Mouse (Mus musculus) embryonic facial prominence, embryonic 11.5 days (tissue): ENCODE data around the gene Atxn2. TPM values are rescaled to one million over a fixed set of nuclear protein-coding genes. Genes with fewer than 3 reads are reported as not detected.

Experiments
- ATAC-seq: fragments of 200-750 bp; cut with Nextera tagmentation; replicated peaks from 2 replicates; pipeline ENCODE4 v1.8.0; 2017; ENCODE audit warnings: low read depth; ENCODE audit not compliant: insufficient number of reproducible peaks, low FRiP score, low TSS enrichment
- DNase-seq: peaks from one replicate; pipeline ENCODE4 v3.0.0-alpha.2; 2015; ENCODE audit warnings: low spot score
- H3K27ac ChIP-seq: fragments of 300-500 bp; sonication (generic); replicated peaks from 2 replicates; pipeline ENCODE4 v1.5.1; 2014; ENCODE audit warnings: mild to moderate bottlenecking, low read depth, low read length, control low read depth
- H3K27me3 ChIP-seq: fragments of 300-500 bp; sonication (generic); 2 replicates; pipeline ENCODE4 v1.6.1; 2014; ENCODE audit warnings: mild to moderate bottlenecking, low read length, moderate library complexity, mixed read lengths; ENCODE audit not compliant: control insufficient read depth, insufficient read depth
- H3K36me3 ChIP-seq: fragments of 300-500 bp; sonication (generic); replicated peaks from 2 replicates; pipeline ENCODE4 v1.6.1; 2014; ENCODE audit warnings: low read depth, mild to moderate bottlenecking, low read length, moderate library complexity, mixed read lengths; ENCODE audit not compliant: control insufficient read depth, insufficient read depth
- H3K4me1 ChIP-seq: fragments of 300-500 bp; sonication (generic); 2 replicates; pipeline ENCODE4 v1.6.1; 2014; ENCODE audit warnings: low read length, mixed read lengths; ENCODE audit not compliant: control insufficient read depth, insufficient read depth
- H3K4me2 ChIP-seq: fragments of 300-500 bp; sonication (generic); 2 replicates; pipeline ENCODE4 v1.6.1; 2014; ENCODE audit warnings: low read depth, mild to moderate bottlenecking, control low read depth, low read length, moderate library complexity
- H3K4me3 ChIP-seq: fragments of 300-500 bp; sonication (generic); 2 replicates; pipeline ENCODE4 v1.5.1; 2014; ENCODE audit warnings: low read depth, low read length, control low read depth
- H3K9ac ChIP-seq: fragments of 300-500 bp; sonication (generic); replicated peaks from 2 replicates; pipeline ENCODE4 v1.6.1; 2014; ENCODE audit warnings: mild to moderate bottlenecking, control low read depth, low read length
- H3K9me3 ChIP-seq: fragments of 300-500 bp; sonication (generic); replicated peaks from 2 replicates; pipeline ENCODE4 v1.6.1; 2016; ENCODE audit warnings: mild to moderate bottlenecking, low read length, inconsistent platforms, mixed read lengths; ENCODE audit not compliant: control insufficient read depth
- WGBS: fragments of 180-500 bp; shearing (Covaris S2); extraction: QIAGEN DNeasy Blood & Tissue Kit; methylation state at CpG from one replicate; pipeline ENCODE4 v1.1.7; 2014; 5-methylcytosine and 5-hydroxymethylcytosine counted together
- polyA plus RNA-seq: library from polyadenylated mRNA; unstranded; fragments of >200 nt; fragmentation: Nextera tagmentation; extraction: Ambion mirVana; gene quantifications from 2 replicates; pipeline ENCODE4 v1.2.1, GENCODE M21; 2014

Atxn2 gene
- polyA plus RNA-seq, 1 experiment from 2014 or later = 61.5 TPM

DNA sequence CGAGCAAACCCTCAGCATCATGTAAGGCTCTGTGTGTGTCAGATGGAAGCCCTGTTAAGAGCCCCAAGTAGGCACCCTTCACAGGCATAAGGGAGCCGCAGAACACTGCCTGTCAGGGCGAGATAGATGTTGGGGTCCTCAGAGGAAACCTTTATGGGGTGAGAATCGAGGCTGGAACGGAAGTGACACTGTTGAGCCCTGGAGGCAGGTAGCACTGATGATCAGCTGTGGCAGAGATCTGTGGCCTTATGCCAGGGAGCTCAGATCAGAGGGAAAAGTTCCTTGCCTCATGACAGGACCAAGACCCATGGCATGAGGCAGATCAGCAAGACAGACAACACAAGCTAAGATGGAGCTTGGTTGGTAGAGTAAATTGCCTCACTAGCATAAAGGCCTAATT, 110.0 kb downstream of the Atxn2 start:
- Histone ChIP-seq H3K9me3 (no peaks in the 10 kb centered on the region), H3K4me1 (no peaks in the 10 kb centered on the region), H3K9ac (no peak overlapping the region), H3K4me3 (no peak overlapping the region), H3K27me3 (no peaks in the 10 kb centered on the region), H3K4me2 (no peak overlapping the region), H3K27ac (no peak overlapping the region), H3K36me3 (peaks cover 14% of the 10 kb centered on the region)
- DNase-seq (no peak), ATAC-seq (no peak)
- WGBS = 88% methylated on average over 5 of the region's 5 CpGs

DNA sequence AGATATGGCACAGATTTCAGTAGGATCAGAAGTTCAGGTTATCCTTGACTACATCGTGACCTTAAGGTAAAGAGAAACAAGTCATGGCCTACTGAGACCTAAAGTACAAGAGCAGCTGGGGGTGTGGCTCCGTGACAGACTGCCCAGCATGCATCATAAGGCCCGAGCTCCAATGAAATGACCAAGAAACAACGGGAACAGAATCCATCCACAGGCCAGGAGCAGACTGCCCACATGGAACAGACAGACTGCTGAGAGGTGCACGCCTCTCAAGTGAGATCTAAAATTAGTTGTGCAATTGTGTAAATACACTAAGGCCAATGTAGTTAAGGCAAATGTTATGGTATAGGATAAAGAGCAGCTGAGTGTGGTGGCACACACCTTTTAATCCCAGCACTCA, 110.4 kb downstream of the Atxn2 start:
- no peak for ATAC-seq
- Histone ChIP-seq H3K36me3 (peaks cover 14% of the 10 kb centered on the region), H3K4me2 (no peak overlapping the region), H3K9me3 (no peaks in the 10 kb centered on the region), H3K9ac (no peak overlapping the region), H3K27ac (no peak overlapping the region), H3K4me1 (no peaks in the 10 kb centered on the region), H3K27me3 (no peaks in the 10 kb centered on the region), H3K4me3 (no peak overlapping the region)
- DNase-seq = no peak
- 77% methylated on average over 5 of the region's 5 CpGs for WGBS

DNA sequence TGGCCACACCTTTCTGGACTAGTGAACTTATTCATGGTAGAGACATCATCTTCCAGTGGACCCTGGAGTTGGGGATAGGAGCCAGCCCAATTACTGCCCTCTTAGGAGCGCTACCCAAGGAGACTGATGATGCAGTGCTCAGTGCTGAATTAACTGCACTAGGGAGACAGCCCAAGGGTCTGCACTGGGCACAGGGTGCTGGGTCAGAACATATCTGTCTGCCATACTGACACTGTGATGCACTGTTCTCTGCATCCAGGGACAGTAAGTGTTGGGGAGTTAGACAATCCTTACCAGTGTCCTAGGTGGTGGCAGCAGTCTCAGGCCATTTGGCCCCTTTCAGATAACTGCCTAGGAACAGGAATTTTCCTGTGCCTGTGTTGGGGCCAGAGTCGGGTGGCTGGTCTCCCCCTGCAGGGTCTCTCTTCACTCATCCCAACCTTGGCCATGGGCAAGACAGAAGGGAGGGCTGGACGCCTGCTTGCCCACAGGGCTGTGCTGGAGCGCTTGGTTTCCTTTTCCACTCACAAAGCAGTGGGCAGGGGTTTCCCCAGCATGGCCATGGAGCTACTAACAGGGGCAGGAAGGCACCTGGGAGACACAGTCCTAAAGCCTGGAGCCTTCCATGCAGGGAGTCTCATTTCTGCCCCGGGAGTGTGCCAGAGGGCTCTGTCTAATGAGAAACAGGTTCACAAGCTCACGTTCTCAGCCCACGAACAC, 111.8 kb downstream of the Atxn2 start:
- Histone ChIP-seq H3K9me3 (no peaks in the 10 kb centered on the region), H3K27me3 (no peaks in the 10 kb centered on the region), H3K9ac (no peak overlapping the region), H3K4me3 (no peak overlapping the region), H3K4me1 (no peaks in the 10 kb centered on the region), H3K27ac (no peak overlapping the region), H3K36me3 (peaks cover 9% of the 10 kb centered on the region), H3K4me2 (no peak overlapping the region)
- DNase-seq = no peak
- no peak for ATAC-seq
- 57% methylated on average over 7 of the region's 7 CpGs for WGBS

DNA sequence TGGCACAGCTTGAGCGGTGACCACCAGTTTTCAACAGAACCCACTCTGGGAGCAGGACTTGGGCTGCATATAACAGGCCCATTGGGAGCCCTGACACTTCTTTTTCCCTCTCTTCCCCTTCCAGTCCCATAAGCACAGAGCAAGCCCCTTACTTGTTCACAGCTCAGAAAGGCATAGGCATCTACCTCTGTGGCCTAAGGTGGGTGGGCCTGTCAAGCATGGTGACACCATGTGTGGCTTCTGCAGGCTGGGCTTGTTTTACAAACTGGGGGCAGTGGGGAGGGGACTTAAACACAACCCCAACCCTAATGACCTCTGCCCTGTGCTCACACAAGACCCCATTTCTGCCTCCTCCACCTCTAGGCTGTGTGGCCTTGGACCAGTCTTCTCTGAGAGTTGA, 112.5 kb downstream of the Atxn2 start:
- no peak overlapping the region for H3K4me2 ChIP-seq
- H3K4me1 ChIP-seq = peaks cover 4% of the 10 kb centered on the region; the same call in 1 of the 2 replicates
- peaks cover 4% of the 10 kb centered on the region; the same call in 1 of the 2 replicates for H3K27me3 ChIP-seq
- H3K27ac ChIP-seq = no peak overlapping the region
- H3K36me3 ChIP-seq = peaks cover 5% of the 10 kb centered on the region; the same call in 1 of the 2 replicates
- 89% methylated on average over 1 of the region's 1 CpGs for WGBS
- H3K9ac ChIP-seq = no peak overlapping the region
- DNase-seq = no peak
- no peak overlapping the region for H3K4me3 ChIP-seq
- no peak for ATAC-seq
- H3K9me3 ChIP-seq = no peaks in the 10 kb centered on the region

DNA sequence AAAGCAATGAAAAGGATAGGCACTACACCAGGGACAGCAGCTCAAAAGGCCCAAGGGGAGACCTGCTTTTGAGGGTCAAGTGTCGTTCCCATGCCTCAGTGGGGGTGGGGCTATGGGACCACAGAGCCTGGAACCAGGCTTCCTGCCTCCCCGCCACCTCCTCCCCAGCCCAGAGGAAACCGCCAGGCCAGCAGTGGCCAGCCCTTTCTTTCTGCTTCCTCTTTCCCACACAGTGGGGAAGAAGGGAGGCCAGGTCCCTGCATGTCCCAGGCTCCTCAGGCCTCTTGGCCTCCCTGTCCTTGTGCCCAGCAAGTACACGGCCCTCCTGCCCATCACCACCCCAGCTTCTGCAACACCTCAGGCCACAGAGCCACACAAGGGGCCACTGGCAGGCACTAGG, 113.0 kb downstream of the Atxn2 start:
- H3K4me2 ChIP-seq = no peak overlapping the region
- no peaks in the 10 kb centered on the region for H3K9me3 ChIP-seq
- ATAC-seq (no peak), DNase-seq (no peak)
- no peak overlapping the region for H3K27ac ChIP-seq
- no peak overlapping the region for H3K9ac ChIP-seq
- H3K36me3 ChIP-seq = peaks cover 5% of the 10 kb centered on the region; the same call in 1 of the 2 replicates
- H3K4me3 ChIP-seq = no peak overlapping the region
- 55% methylated on average over 4 of the region's 4 CpGs for WGBS
- H3K4me1 ChIP-seq = peaks cover 4% of the 10 kb centered on the region; the same call in 1 of the 2 replicates
- H3K27me3 ChIP-seq = peaks cover 4% of the 10 kb centered on the region; the same call in 1 of the 2 replicates

DNA sequence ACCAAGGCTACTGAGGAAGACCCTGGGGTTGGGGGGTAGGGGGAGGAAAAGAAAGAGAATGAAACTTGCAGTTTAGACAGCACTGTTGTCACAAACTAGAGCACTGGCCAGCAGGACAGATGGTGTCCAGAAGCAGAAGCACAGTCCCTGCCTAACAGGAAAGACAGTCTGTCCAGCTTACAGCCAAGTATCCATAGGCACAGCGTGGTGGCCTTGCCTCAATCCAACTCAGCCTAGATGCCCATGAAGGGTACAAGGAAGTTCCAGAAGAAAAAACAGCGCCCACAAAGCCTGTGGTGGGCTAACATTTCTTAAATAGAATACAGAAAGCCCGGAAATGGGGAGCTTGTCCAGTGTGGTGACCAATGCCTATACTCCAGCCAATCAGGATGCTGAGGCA, 114.5 kb downstream of the Atxn2 start:
- ATAC-seq (no peak), DNase-seq (no peak)
- Histone ChIP-seq H3K9me3 (no peaks in the 10 kb centered on the region), H3K4me1 (peaks cover 4% of the 10 kb centered on the region; the same call in 1 of the 2 replicates), H3K27ac (no peak overlapping the region), H3K4me3 (no peak overlapping the region), H3K4me2 (no peak overlapping the region), H3K36me3 (no peaks in the 10 kb centered on the region), H3K27me3 (peaks cover 9% of the 10 kb centered on the region), H3K9ac (no peak overlapping the region)
- WGBS = 88% methylated on average over 3 of the region's 3 CpGs

DNA sequence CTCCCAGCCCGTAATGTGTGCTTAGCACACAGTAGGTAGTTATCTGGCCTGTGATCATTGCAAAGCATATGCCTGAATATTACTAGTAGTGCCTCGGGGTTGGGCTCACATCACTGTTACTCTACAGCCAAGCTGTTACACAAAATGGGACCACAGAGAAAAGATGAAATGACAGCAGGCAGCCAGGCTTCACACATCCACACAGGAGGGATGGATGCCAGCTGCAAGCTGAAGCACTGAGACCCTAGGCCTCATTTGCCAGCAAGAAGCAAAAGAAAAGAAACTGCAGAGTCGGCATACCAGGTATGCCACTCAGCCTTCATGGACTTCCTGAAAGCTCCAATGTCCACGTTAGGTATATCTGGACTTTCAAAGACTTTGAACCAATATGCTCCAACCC, 116.7 kb downstream of the Atxn2 start:
- 80% methylated on average over 4 of the region's 4 CpGs for WGBS
- Histone ChIP-seq H3K27ac (no peak overlapping the region), H3K36me3 (no peaks in the 10 kb centered on the region), H3K4me3 (no peak overlapping the region), H3K9me3 (no peaks in the 10 kb centered on the region), H3K9ac (no peak overlapping the region), H3K4me2 (no peak overlapping the region), H3K27me3 (peaks cover 9% of the 10 kb centered on the region), H3K4me1 (peaks cover 4% of the 10 kb centered on the region; the same call in 1 of the 2 replicates)
- ATAC-seq = no peak
- no peak for DNase-seq
